Mouse (Mus musculus): ENCODE measurements around the gene Abcd2. TPM values are rescaled to one million over a fixed set of nuclear protein-coding genes. Genes with fewer than 3 reads are reported as not detected.

Abcd2 gene
- polyA plus RNA-seq, 1 experiment, result 0.06 TPM

- no peak within 1 kb of the TSS for H3K4me3 ChIP-seq (ENCODE audit: low read depth, low read length)
- H3K36me3 ChIP-seq (ENCODE audit: control insufficient read depth, insufficient read depth, low read length), result no peaks in the 10 kb centered on the region
- 91% methylated on average over 30 of the region's 30 CpGs for WGBS
- TF ChIP-seq POLR2A (IDR thresholded peaks at IDR 0.05; ENCODE audit: low read depth, low read length) (no peak), CTCF (IDR thresholded peaks at IDR 0.05; ENCODE audit: extremely low read depth, insufficient read length, insufficient replicate concordance, low read depth, low read length) (no peak)
- H3K27me3 ChIP-seq (ENCODE audit: control insufficient read depth, insufficient read depth, low read length), result no peaks in the 10 kb centered on the region
- no peaks in the 10 kb centered on the region for H3K4me1 ChIP-seq (ENCODE audit: control insufficient read depth, insufficient read depth, insufficient read length, low read length)
- H3K27ac ChIP-seq (ENCODE audit: insufficient read depth, low read depth, low read length), result no peak within 1 kb of the TSS
Observed at GRCm38 (mm10) chr15:91199256-91199905, 7.8 kb upstream of the Abcd2 start, which contains the start of gene CN725425. CN725425 (plus strand) TSS chr15:91199494.

GRCm38 (mm10) chr15:91192223-91192598 is 612 bp upstream of the Abcd2 start:
- no peaks in the 10 kb centered on the region for H3K27me3 ChIP-seq (ENCODE audit: control insufficient read depth, insufficient read depth, low read length)

DNA sequence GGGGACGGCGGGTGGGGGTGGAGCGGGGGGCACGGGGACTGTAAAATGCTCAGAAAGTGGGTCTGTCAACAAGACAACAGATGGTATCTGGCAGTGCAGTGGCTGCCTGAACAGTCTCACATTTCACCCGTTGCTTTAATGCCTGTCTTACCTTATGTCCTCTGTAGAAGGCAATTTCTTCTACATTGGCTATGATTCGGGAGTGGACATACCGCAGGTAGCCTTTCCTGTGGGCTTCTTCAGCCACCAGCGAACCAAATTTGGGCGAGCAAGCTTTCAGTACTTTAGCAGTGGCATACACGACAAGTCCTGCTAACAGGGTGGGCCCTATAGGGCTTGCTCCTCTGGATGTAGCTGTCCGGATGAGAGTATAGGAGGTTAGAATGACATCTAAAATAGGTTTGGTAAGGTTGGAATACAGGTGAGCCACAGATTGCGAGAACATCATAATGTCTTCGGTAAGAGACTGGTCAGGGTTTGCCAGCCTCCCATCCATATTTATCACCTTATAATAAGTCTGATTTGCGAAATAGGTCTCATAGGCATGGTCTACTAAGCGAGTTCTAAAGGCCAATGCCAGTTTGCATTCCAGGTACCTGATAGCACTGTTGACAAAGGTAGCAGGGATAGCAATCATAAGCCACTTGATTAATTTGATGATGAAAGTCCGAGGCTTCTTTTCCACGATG is 936 bp downstream of the Abcd2 start:
- TF ChIP-seq CTCF (IDR thresholded peaks at IDR 0.05; ENCODE audit: extremely low read depth, insufficient read length, insufficient replicate concordance, low read depth, low read length), result no peak
- TF ChIP-seq POLR2A (IDR thresholded peaks at IDR 0.05; ENCODE audit: low read depth, low read length), result no peak
- Histone ChIP-seq H3K4me1 (ENCODE audit: control insufficient read depth, insufficient read depth, insufficient read length, low read length) (no peaks in the 10 kb centered on the region), H3K27me3 (ENCODE audit: control insufficient read depth, insufficient read depth, low read length) (no peaks in the 10 kb centered on the region), H3K36me3 (ENCODE audit: control insufficient read depth, insufficient read depth, low read length) (no peaks in the 10 kb centered on the region), H3K27ac (ENCODE audit: insufficient read depth, low read depth, low read length) (0 out of 2 replicates have a peak overlapping the region, but pooled peaks have one; percentile 38), H3K4me3 (ENCODE audit: low read depth, low read length) (0 out of 2 replicates have a peak overlapping the region, but pooled peaks have one; percentile 27)
- WGBS, result 55% methylated on average over 17 of the region's 17 CpGs

More at GRCm38 (mm10) chr15:91192223-91192598, 612 bp upstream of the Abcd2 start:
- Histone ChIP-seq H3K4me1 (ENCODE audit: control insufficient read depth, insufficient read depth, insufficient read length, low read length) (no peaks in the 10 kb centered on the region), H3K36me3 (ENCODE audit: control insufficient read depth, insufficient read depth, low read length) (no peaks in the 10 kb centered on the region), H3K4me3 (ENCODE audit: low read depth, low read length) (peak overlapping the region; percentile 49), H3K27ac (ENCODE audit: insufficient read depth, low read depth, low read length) (peak overlapping the region; percentile 38)
- WGBS, result 13% methylated on average over 7 of the region's 7 CpGs
- TF ChIP-seq CTCF (IDR thresholded peaks at IDR 0.05; ENCODE audit: extremely low read depth, insufficient read length, insufficient replicate concordance, low read depth, low read length) (no peak), POLR2A (IDR thresholded peaks at IDR 0.05; ENCODE audit: low read depth, low read length) (no peak)

DNA sequence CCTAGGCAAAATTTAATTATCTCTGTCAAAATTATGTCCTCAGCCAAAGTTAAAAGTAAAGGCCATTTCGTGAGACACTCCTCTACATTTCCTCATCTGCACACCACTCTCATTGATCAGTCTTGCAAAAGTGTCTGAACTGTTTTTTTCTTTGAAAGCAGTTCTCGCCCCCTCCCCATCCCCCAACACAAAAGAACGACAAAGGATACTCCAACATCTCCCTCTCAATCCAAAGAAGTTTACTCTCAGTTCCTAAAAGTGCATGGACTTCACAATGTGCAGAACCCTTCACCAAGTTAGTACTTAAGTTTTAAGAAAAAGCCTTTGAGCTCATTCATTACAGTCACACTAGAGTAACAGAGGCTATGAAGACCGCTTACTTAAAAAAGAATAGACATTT is 1.6 kb downstream of the Abcd2 start:
- no peak overlapping the region for H3K27ac ChIP-seq (ENCODE audit: insufficient read depth, low read depth, low read length)
- no peaks in the 10 kb centered on the region for H3K27me3 ChIP-seq (ENCODE audit: control insufficient read depth, insufficient read depth, low read length)
- WGBS, result 65% methylated on average over 4 of the region's 4 CpGs
- no peaks in the 10 kb centered on the region for H3K4me1 ChIP-seq (ENCODE audit: control insufficient read depth, insufficient read depth, insufficient read length, low read length)
- no peak overlapping the region for H3K4me3 ChIP-seq (ENCODE audit: low read depth, low read length)
- TF ChIP-seq POLR2A (IDR thresholded peaks at IDR 0.05; ENCODE audit: low read depth, low read length) (no peak), CTCF (IDR thresholded peaks at IDR 0.05; ENCODE audit: extremely low read depth, insufficient read length, insufficient replicate concordance, low read depth, low read length) (no peak)
- H3K36me3 ChIP-seq (ENCODE audit: control insufficient read depth, insufficient read depth, low read length), result no peaks in the 10 kb centered on the region

- Histone ChIP-seq H3K27ac (ENCODE audit: insufficient read depth, low read depth, low read length) (no peak overlapping the region), H3K4me3 (ENCODE audit: low read depth, low read length) (no peak overlapping the region), H3K4me1 (ENCODE audit: control insufficient read depth, insufficient read depth, insufficient read length, low read length) (no peaks in the 10 kb centered on the region), H3K36me3 (ENCODE audit: control insufficient read depth, insufficient read depth, low read length) (no peaks in the 10 kb centered on the region), H3K27me3 (ENCODE audit: control insufficient read depth, insufficient read depth, low read length) (no peaks in the 10 kb centered on the region)
- WGBS, result 86% methylated on average over 6 of the region's 6 CpGs
- TF ChIP-seq CTCF (IDR thresholded peaks at IDR 0.05; ENCODE audit: extremely low read depth, insufficient read length, insufficient replicate concordance, low read depth, low read length) (no peak), POLR2A (IDR thresholded peaks at IDR 0.05; ENCODE audit: low read depth, low read length) (no peak)
Observed at GRCm38 (mm10) chr15:91186358-91186757, 5.2 kb downstream of the Abcd2 start.

GRCm38 (mm10) chr15:91179911-91180622 is 11.5 kb downstream of the Abcd2 start:
- WGBS, result 74% methylated on average over 15 of the region's 15 CpGs
- no peak overlapping the region for H3K27ac ChIP-seq (ENCODE audit: insufficient read depth, low read depth, low read length)
- no peak for TF ChIP-seq POLR2A (IDR thresholded peaks at IDR 0.05; ENCODE audit: low read depth, low read length)
- TF ChIP-seq CTCF (IDR thresholded peaks at IDR 0.05; ENCODE audit: extremely low read depth, insufficient read length, insufficient replicate concordance, low read depth, low read length), result no peak

More at GRCm38 (mm10) chr15:91179911-91180622, 11.5 kb downstream of the Abcd2 start:
- no peak overlapping the region for H3K4me3 ChIP-seq (ENCODE audit: low read depth, low read length)
- H3K36me3 ChIP-seq (ENCODE audit: control insufficient read depth, insufficient read depth, low read length), result no peaks in the 10 kb centered on the region
- no peaks in the 10 kb centered on the region for H3K4me1 ChIP-seq (ENCODE audit: control insufficient read depth, insufficient read depth, insufficient read length, low read length)
- no peaks in the 10 kb centered on the region for H3K27me3 ChIP-seq (ENCODE audit: control insufficient read depth, insufficient read depth, low read length)
